19 mouse cellular contexts compared by ENCODE assay signal in the genomic region with DNA sequence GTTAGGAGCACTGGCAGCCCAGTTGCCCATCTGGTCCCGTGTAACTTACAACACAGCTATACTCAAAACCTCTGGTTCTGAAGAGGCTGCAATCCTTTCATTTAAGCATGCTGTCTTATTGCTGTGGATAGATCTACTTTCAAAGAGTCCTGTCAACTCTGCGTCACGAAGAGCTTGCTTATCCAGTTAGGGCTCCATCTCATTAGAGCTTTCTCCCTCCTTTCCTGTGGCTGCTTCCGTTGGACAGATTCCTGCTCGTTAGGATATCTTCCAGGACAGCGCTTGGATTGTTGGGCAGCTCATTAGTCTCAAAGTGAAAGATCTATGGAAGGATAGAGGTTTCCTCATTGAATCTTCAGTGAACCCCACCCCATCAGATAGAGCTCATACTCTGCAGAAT.
"Had no signal": no experiment of that assay in that cellular context is flagged by ENCODE, and none has a peak within 500 bp of the region (broad histone marks: within the 10 kb centered on the region; RNA-seq: fewer than 3 reads in every experiment).

No protein-coding gene starts in this region.

- H3K36me3 ChIP-seq: limb, embryonic 10.5 days; limb, embryonic 13.5 days; liver, embryonic 13.5 days; midbrain, embryonic 10.5 days; neural tube, embryonic 12.5 days; neural tube, embryonic 15.5 days had no signal

- H3K4me3 ChIP-seq: limb, embryonic 10.5 days; limb, embryonic 13.5 days; liver, embryonic 13.5 days; megakaryocyte, embryonic 14.5 days; midbrain, embryonic 10.5 days; neural tube, embryonic 12.5 days; neural tube, embryonic 15.5 days had no signal

- H3K4me2 ChIP-seq: limb, embryonic 13.5 days; liver, embryonic 13.5 days; lung, embryonic 14.5 days; neural tube, embryonic 12.5 days; neural tube, embryonic 15.5 days had no signal

- H3K9me3 ChIP-seq: limb, embryonic 10.5 days; limb, embryonic 13.5 days; liver, embryonic 13.5 days; midbrain, embryonic 10.5 days; neural tube, embryonic 12.5 days; neural tube, embryonic 15.5 days had no signal

- DNase-seq: kidney, adult 18-20 months; kidney, adult 9 months; kidney, postnatal 14 days; kidney, postnatal 4 days; liver; liver, embryonic 13.5 days; lung, postnatal 10 days; midbrain, embryonic 14.5 days; thymus, adult 2 months; thymus, postnatal 14 days; thymus, postnatal 4 days had no signal

- H3K9ac ChIP-seq: limb, embryonic 13.5 days; liver, embryonic 13.5 days; lung, embryonic 14.5 days; neural tube, embryonic 12.5 days; neural tube, embryonic 15.5 days had no signal

- H3K4me1 ChIP-seq: limb, embryonic 10.5 days; limb, embryonic 13.5 days; liver, embryonic 13.5 days; megakaryocyte, embryonic 14.5 days; midbrain, embryonic 10.5 days; neural tube, embryonic 12.5 days; neural tube, embryonic 15.5 days had no signal

- H3K27ac ChIP-seq: limb, embryonic 10.5 days; limb, embryonic 13.5 days; liver, embryonic 13.5 days; midbrain, embryonic 10.5 days; neural tube, embryonic 12.5 days; neural tube, embryonic 15.5 days; stomach, postnatal 0 days had no signal

- H3K27me3 ChIP-seq: limb, embryonic 13.5 days; liver, embryonic 13.5 days; megakaryocyte, embryonic 14.5 days; neural tube, embryonic 12.5 days; neural tube, embryonic 15.5 days had no signal
